Mouse (Mus musculus) monocyte, adult 2 months (primary cell): ENCODE data around the gene Thap3.
A peak's percentile ranks its signal among the peaks of the same experiment; 100 is the strongest.

Experiments used
- DNase-seq, 2 experiments: peaks; one replicate each; pipeline ENCODE4 v3.0.0; 2022; ENCODE audit warnings: low spot score in 2 of 2, low read depth in 1 of 2

The Thap3 gene

GRCm38 (mm10) chr4:152009076-152010051, 20.6 kb upstream of the Thap3 start:
- no peak for DNase-seq

- peak; percentile 86 to 93 for DNase-seq
Measured at GRCm38 (mm10) chr4:152008622-152009075, 19.9 kb upstream of the Thap3 start, which contains the start of gene Klhl21. Gene Klhl21, plus strand, starts transcription at chr4:152008803.

- DNase-seq, result no peak
Measured at GRCm38 (mm10) chr4:152008148-152008500, 19.3 kb upstream of the Thap3 start.

GRCm38 (mm10) chr4:152007481-152008147, 18.8 kb upstream of the Thap3 start:
- no peak for DNase-seq

GRCm38 (mm10) chr4:152006812-152007211, 18.0 kb upstream of the Thap3 start:
- DNase-seq, result no peak

GRCm38 (mm10) chr4:152006137-152006536, 17.3 kb upstream of the Thap3 start:
- DNase-seq, result no peak

- DNase-seq, result no peak
Measured at GRCm38 (mm10) chr4:152002063-152002462, 13.3 kb upstream of the Thap3 start.

- DNase-seq, result no peak
Measured at GRCm38 (mm10) chr4:152001335-152001734, 12.5 kb upstream of the Thap3 start.

GRCm38 (mm10) chr4:152000906-152001305, 12.1 kb upstream of the Thap3 start:
- DNase-seq, result no peak

- DNase-seq, result no peak
Measured at GRCm38 (mm10) chr4:151999481-151999880, 10.7 kb upstream of the Thap3 start.

GRCm38 (mm10) chr4:151997701-151998100, 8.9 kb upstream of the Thap3 start:
- no peak for DNase-seq

GRCm38 (mm10) chr4:151996951-151997222, 8.1 kb upstream of the Thap3 start:
- no peak for DNase-seq

- DNase-seq, result peak; percentile 90 to 97
Measured at GRCm38 (mm10) chr4:151996173-151996950, 7.6 kb upstream of the Thap3 start, which contains the start of gene Phf13. Gene Phf13, minus strand, starts transcription at chr4:151996258.

- no peak for DNase-seq
Measured at GRCm38 (mm10) chr4:151995371-151996172, 6.8 kb upstream of the Thap3 start.

GRCm38 (mm10) chr4:151994228-151995171, 5.7 kb upstream of the Thap3 start:
- DNase-seq, result no peak

- no peak for DNase-seq
Measured at GRCm38 (mm10) chr4:151993035-151993434, 4.2 kb upstream of the Thap3 start.

- no peak for DNase-seq
Measured at GRCm38 (mm10) chr4:151992091-151992490, 3.3 kb upstream of the Thap3 start.

GRCm38 (mm10) chr4:151989110-151989488, 302 bp upstream of the Thap3 start:
- DNase-seq, result no peak

- no peak for DNase-seq
Measured at GRCm38 (mm10) chr4:151988014-151988341, 819 bp downstream of the Thap3 start.

- no peak for DNase-seq
Measured at GRCm38 (mm10) chr4:151986650-151987049, 2.1 kb downstream of the Thap3 start.
